Mouse (Mus musculus) limb, embryonic 11.5 days (tissue): ENCODE measurements around the gene Sapcd2. TPM values are rescaled to one million over a fixed set of nuclear protein-coding genes. Genes with fewer than 3 reads are reported as not detected.
A peak's percentile ranks its signal among the peaks of the same experiment; 100 is the strongest.

Experiments used
- ATAC-seq: fragments of 200-750 bp; cut with Nextera tagmentation; 2 replicates; pipeline ENCODE4 v1.8.0; 2017; ENCODE audit warnings: low read depth; ENCODE audit not compliant: insufficient number of reproducible peaks, low FRiP score, low TSS enrichment
- DNase-seq: peaks from one replicate; pipeline ENCODE4 v3.0.0-alpha.2; 2015; ENCODE audit warnings: low spot score
- H3K27ac ChIP-seq: fragments of 300-500 bp; sonication (generic); replicated peaks from 2 replicates; pipeline ENCODE4 v1.5.1; 2014; ENCODE audit warnings: low read depth, mild to moderate bottlenecking, low read length
- H3K27me3 ChIP-seq: fragments of 300-500 bp; sonication (generic); 2 replicates; pipeline ENCODE4 v1.6.1; 2014; ENCODE audit warnings: mild to moderate bottlenecking, low read length, mixed read lengths; ENCODE audit not compliant: control insufficient read depth, insufficient read depth
- H3K36me3 ChIP-seq: fragments of 300-500 bp; sonication (generic); 2 replicates; pipeline ENCODE4 v1.6.1; 2014; ENCODE audit warnings: mild to moderate bottlenecking, low read length, moderate library complexity, mixed read lengths; ENCODE audit not compliant: control insufficient read depth, insufficient read depth
- H3K4me1 ChIP-seq: fragments of 300-500 bp; sonication (generic); 2 replicates; pipeline ENCODE4 v1.6.1; 2014; ENCODE audit warnings: low read length, mixed read lengths; ENCODE audit not compliant: control insufficient read depth, insufficient read depth
- H3K4me2 ChIP-seq: fragments of 300-500 bp; sonication (generic); 2 replicates; pipeline ENCODE4 v1.6.1; 2014; ENCODE audit warnings: low read depth, mild to moderate bottlenecking, moderate library complexity; ENCODE audit not compliant: severe bottlenecking
- H3K4me3 ChIP-seq: fragments of 300-500 bp; sonication (generic); 2 replicates; pipeline ENCODE4 v1.5.1; 2014; ENCODE audit warnings: low read depth, low read length
- H3K9ac ChIP-seq: fragments of 300-500 bp; sonication (generic); 2 replicates; pipeline ENCODE4 v1.6.1; 2014; ENCODE audit warnings: mild to moderate bottlenecking, low read length
- H3K9me3 ChIP-seq: fragments of 300-500 bp; sonication (generic); 2 replicates; pipeline ENCODE4 v1.6.1; 2016; ENCODE audit warnings: low read length; ENCODE audit not compliant: control insufficient read depth
- WGBS: fragments of 180-500 bp; shearing (Covaris S2); extraction: QIAGEN DNeasy Blood & Tissue Kit; methylation state at CpG from one replicate; pipeline ENCODE4 v1.1.7; 2014; 5-methylcytosine and 5-hydroxymethylcytosine counted together
- polyA plus RNA-seq: library from polyadenylated mRNA; unstranded; fragments of >200 nt; fragmentation: Nextera tagmentation; extraction: Ambion mirVana; gene quantifications from 2 replicates; pipeline ENCODE4 v1.2.1, GENCODE M21; 2014

Gene Sapcd2
- polyA plus RNA-seq, result 63.0 and 69.4 TPM in 2 replicates

DNA sequence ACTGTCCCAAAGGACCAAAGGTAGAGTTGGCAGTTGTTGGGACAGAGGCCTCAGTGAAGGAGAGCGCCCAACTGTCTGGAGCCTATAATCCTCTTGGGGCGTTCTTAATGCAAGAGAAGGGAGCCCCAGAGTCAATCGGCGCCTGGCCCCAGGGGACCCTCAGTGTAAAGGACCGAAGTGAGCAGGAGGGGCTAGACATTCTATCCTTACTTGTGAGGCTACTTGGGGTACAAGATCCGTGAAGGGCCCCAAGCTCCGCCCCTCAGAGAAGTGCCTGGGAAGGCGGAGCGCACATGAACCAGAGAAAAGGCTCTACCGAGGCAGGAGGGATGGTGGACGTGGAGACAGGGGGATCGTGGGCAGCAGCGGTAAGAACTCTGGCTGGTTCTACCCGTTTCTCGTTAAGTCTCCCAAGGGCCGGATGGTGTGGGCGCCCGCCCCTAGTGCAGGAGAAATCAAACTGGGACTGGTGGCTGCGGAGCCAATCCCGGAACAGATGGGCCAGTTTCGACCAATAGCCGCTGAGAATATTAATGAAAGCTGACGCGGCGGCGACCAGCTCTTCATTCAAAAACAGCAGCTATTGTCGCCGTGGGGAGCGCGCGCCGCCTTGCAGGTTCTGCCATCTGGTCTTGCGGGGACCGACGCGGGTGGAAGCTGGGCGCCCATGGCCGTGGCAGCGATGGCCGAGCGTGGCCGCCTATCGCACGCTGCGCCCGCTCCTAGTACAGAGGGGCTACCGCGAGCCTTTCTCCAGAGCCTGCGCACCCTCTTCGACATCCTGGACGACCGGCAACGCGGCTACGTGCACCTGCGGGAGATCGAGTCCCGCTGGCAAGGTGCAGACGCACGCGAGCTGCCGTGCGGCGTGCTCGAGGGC is at the start of gene Sapcd2:
TSS of gene Sapcd2 (plus strand) at position 558 of the 880 bp plus-strand sequence.
- Histone ChIP-seq H3K36me3 (peaks cover 13% of the 10 kb centered on the region), H3K4me2 (peak within 1 kb of the TSS; percentile 93), H3K4me3 (peak within 1 kb of the TSS; percentile 72), H3K27ac (peak within 1 kb of the TSS; percentile 85), H3K4me1 (peaks cover 21% of the 10 kb centered on the region), H3K27me3 (no peaks in the 10 kb centered on the region), H3K9ac (peak within 1 kb of the TSS; percentile 77), H3K9me3 (no peaks in the 10 kb centered on the region)
- DNase-seq, result peak; percentile 93
- WGBS, result under 1% methylated on average over 65 of the region's 65 CpGs
- ATAC-seq, result peak; percentile 89

- Histone ChIP-seq H3K36me3 (no peaks in the 10 kb centered on the region), H3K4me2 (no peak overlapping the region), H3K9ac (no peak overlapping the region), H3K4me3 (no peak overlapping the region), H3K9me3 (no peaks in the 10 kb centered on the region), H3K27me3 (no peaks in the 10 kb centered on the region), H3K4me1 (no peaks in the 10 kb centered on the region), H3K27ac (no peak overlapping the region)
- WGBS, result 74% methylated on average over 2 of the region's 2 CpGs
- no peak for ATAC-seq
- no peak for DNase-seq
These were observed 46.1 kb upstream of the Sapcd2 start for GRCm38 (mm10) chr2:25326036-25326435.

DNA sequence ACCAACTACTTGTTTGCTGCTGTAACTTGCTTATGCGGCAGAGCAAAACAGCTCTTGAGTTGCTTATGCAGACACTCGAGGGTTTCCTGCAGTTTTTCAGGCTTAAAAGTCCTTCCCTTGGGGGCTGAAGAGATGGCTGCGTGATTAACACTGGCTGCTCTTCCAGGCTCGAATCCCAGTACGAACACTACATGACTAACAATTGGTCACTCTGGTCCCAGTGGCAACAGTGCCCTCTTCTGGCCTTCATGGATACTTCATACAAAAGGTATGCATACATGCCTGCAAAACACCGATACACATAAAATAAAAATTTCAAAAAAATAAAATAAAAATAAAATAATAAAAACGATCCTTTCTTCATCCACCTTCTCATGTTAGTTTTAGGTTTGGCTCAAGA is 43.7 kb upstream of the Sapcd2 start:
- Histone ChIP-seq H3K27ac (no peak overlapping the region), H3K9me3 (no peaks in the 10 kb centered on the region), H3K4me1 (peaks cover 5% of the 10 kb centered on the region), H3K9ac (no peak overlapping the region), H3K27me3 (no peaks in the 10 kb centered on the region), H3K36me3 (no peaks in the 10 kb centered on the region), H3K4me2 (no peak overlapping the region), H3K4me3 (no peak overlapping the region)
- DNase-seq (peak; percentile 28), ATAC-seq (no peak)
- 39% methylated on average over 7 of the region's 7 CpGs for WGBS

GRCm38 (mm10) chr2:25331470-25331869 is 40.7 kb upstream of the Sapcd2 start:
- H3K4me1 ChIP-seq, result peaks cover 7% of the 10 kb centered on the region
- DNase-seq (no peak), ATAC-seq (no peak)
- H3K4me3 ChIP-seq, result peak overlapping the region; percentile 95
- peaks cover 18% of the 10 kb centered on the region for H3K36me3 ChIP-seq
- peak overlapping the region; percentile 92; the same call in 1 of the 2 replicates for H3K9ac ChIP-seq
- no peak overlapping the region for H3K27ac ChIP-seq
- H3K4me2 ChIP-seq, result peak overlapping the region; percentile 64
- H3K9me3 ChIP-seq, result no peaks in the 10 kb centered on the region
- 64% methylated on average over 9 of the region's 9 CpGs for WGBS
- H3K27me3 ChIP-seq, result no peaks in the 10 kb centered on the region

GRCm38 (mm10) chr2:25332286-25333160 is 39.6 kb upstream of the Sapcd2 start, which contains the start of gene Man1b1:
Gene Man1b1 (plus strand): TSS chr2:25332338.
- under 1% methylated on average over 78 of the region's 78 CpGs for WGBS
- peak; percentile 97 for ATAC-seq

GRCm38 (mm10) chr2:25333569-25333968 is 38.6 kb upstream of the Sapcd2 start:
- peaks cover 7% of the 10 kb centered on the region for H3K4me1 ChIP-seq
- ATAC-seq, result no peak
- no peaks in the 10 kb centered on the region for H3K9me3 ChIP-seq
- no peaks in the 10 kb centered on the region for H3K27me3 ChIP-seq
- peak overlapping the region; percentile 84; the same call in 1 of the 2 replicates for H3K9ac ChIP-seq
- H3K4me2 ChIP-seq, result peak overlapping the region; percentile 76
- H3K36me3 ChIP-seq, result peaks cover 22% of the 10 kb centered on the region
- DNase-seq, result no peak
- no peak overlapping the region for H3K27ac ChIP-seq
- peak overlapping the region; percentile 95 for H3K4me3 ChIP-seq
- WGBS, result 77% methylated on average over 2 of the region's 2 CpGs

More at GRCm38 (mm10) chr2:25332286-25333160, 39.6 kb upstream of the Sapcd2 start, which contains the start of gene Man1b1:
- peak; percentile 99 for DNase-seq
- Histone ChIP-seq H3K4me3 (peak within 1 kb of the TSS; percentile 95), H3K36me3 (peaks cover 20% of the 10 kb centered on the region), H3K4me1 (peaks cover 7% of the 10 kb centered on the region), H3K27ac (peak within 1 kb of the TSS; percentile 88), H3K4me2 (peak within 1 kb of the TSS; percentile 76), H3K9me3 (no peaks in the 10 kb centered on the region), H3K27me3 (no peaks in the 10 kb centered on the region), H3K9ac (peak within 1 kb of the TSS; percentile 92)

DNA sequence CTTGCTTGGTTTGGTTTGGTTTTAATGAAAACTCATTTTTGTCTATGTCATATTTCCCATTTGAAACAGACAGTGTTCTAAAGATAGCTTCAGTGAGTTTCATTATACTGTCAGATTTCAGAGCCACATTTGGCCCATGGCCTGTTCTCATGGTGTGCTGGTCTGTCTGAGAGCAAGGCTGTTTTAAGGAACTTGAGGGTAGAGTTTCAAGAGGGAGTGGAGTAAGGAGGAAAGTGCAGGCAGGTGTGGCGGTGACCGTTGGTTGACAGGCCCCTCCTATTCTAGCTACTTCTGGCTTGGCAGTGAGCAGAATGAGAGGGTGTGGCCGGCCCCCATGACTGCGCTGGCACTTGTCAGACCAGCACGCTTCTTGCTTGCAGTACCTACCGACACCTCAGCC is 33.8 kb upstream of the Sapcd2 start:
- H3K9ac ChIP-seq, result no peak overlapping the region
- no peak for DNase-seq
- no peak overlapping the region for H3K27ac ChIP-seq
- peaks cover 3% of the 10 kb centered on the region for H3K4me1 ChIP-seq
- no peak overlapping the region for H3K4me3 ChIP-seq
- 94% methylated on average over 6 of the region's 6 CpGs for WGBS
- H3K4me2 ChIP-seq, result no peak overlapping the region
- ATAC-seq, result no peak
- H3K9me3 ChIP-seq, result no peaks in the 10 kb centered on the region
- H3K36me3 ChIP-seq, result peaks cover 36% of the 10 kb centered on the region
- no peaks in the 10 kb centered on the region for H3K27me3 ChIP-seq

GRCm38 (mm10) chr2:25348162-25348561 is 24.0 kb upstream of the Sapcd2 start:
- no peak for DNase-seq
- H3K4me2 ChIP-seq, result no peak overlapping the region
- H3K4me3 ChIP-seq, result no peak overlapping the region
- WGBS, result 94% methylated on average over 7 of the region's 7 CpGs
- peaks cover 62% of the 10 kb centered on the region for H3K36me3 ChIP-seq
- no peaks in the 10 kb centered on the region for H3K9me3 ChIP-seq
- no peak overlapping the region for H3K27ac ChIP-seq
- H3K27me3 ChIP-seq, result no peaks in the 10 kb centered on the region
- ATAC-seq, result no peak
- H3K9ac ChIP-seq, result no peak overlapping the region
- no peaks in the 10 kb centered on the region for H3K4me1 ChIP-seq
